Mouse (Mus musculus) embryo, embryonic 9.5 days (tissue): ENCODE data around the gene Cyp3a59.
"Not testable (repeated sequence)": the region's sequence is repeated elsewhere in the genome, so short reads cannot be mapped to it uniquely, and the experiment has no call there.

ENCODE experiments used
- DNase-seq: peaks from one replicate; pipeline ENCODE4 v3.0.0-alpha.2; 2017; ENCODE audit errors: extremely low spot score

Gene Cyp3a59

GRCm38 (mm10) chr5:146078945-146079344 lies at the start of gene Cyp3a59:
TSS of gene Cyp3a59 (plus strand) at chr5:146079257.
- DNase-seq: not testable (repeated sequence)

GRCm38 (mm10) chr5:146070099-146070498 lies 9.0 kb upstream of the Cyp3a59 start:
- DNase-seq: no peak

GRCm38 (mm10) chr5:146147903-146148302 lies 68.8 kb downstream of the Cyp3a59 start:
- no peak for DNase-seq

GRCm38 (mm10) chr5:146150454-146150853 lies 71.4 kb downstream of the Cyp3a59 start:
- no peak for DNase-seq

- DNase-seq: not testable (repeated sequence)
These were observed 79.3 kb downstream of the Cyp3a59 start for GRCm38 (mm10) chr5:146158326-146158725.

GRCm38 (mm10) chr5:146160439-146160838 lies 81.4 kb downstream of the Cyp3a59 start, which contains the start of gene Gm5565:
TSS of gene Gm5565 (minus strand) at chr5:146160539.
- not testable (repeated sequence) for DNase-seq
